In the genomic region with DNA sequence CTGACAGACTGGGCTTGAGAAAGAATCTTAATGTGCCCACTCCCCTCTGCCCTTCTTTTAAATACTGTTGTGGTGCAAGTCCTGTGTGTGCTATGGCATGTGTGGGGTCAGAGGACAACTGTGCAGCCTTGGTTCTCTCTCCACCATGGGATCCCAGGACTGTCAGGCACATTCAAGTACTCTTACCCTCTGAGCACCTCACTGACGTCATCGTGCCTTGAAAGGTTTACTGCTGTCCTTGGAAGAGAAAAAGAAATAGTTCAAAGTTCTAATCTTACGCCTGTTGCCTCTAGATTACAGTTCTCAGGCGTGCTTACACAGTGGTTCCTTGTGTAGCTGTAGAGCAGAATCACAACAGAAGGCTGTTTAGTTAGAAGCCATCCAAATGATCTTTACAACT, we compare ENCODE assay signal across 21 mouse cellular contexts. TPM values are rescaled to one million over a fixed set of nuclear protein-coding genes. Genes with fewer than 3 reads are reported as not detected.
DNase-seq lines count a peak whose midpoint lies in the region; ATAC-seq and TF ChIP-seq lines count a peak whose summit lies in the region.
"Had no signal": no experiment of that assay in that cellular context is flagged by ENCODE, and none has a peak within 500 bp of the region (broad histone marks: within the 10 kb centered on the region; RNA-seq: fewer than 3 reads in every experiment).

No protein-coding gene starts in this region.

- H3K4me1 ChIP-seq in kidney, embryonic 15.5 days: no peaks in the 10 kb centered on the region
- no peaks in the 10 kb centered on the region for H3K4me1 ChIP-seq in intestine, embryonic 15.5 days (replicated peaks)
- H3K4me1 ChIP-seq in intestine, postnatal 0 days (replicated peaks; ENCODE audit: control insufficient read depth, insufficient read depth, low read length): 0 out of 2 replicates have a peak, but pooled peaks cover 5% of the 10 kb centered on the region
- H3K4me1 ChIP-seq: embryonic facial prominence, embryonic 13.5 days; forebrain, embryonic 12.5 days; heart, embryonic 10.5 days; hindbrain, embryonic 13.5 days had no signal

- H3K9me3 ChIP-seq in kidney, embryonic 15.5 days (replicated peaks): no peaks in the 10 kb centered on the region
- no peaks in the 10 kb centered on the region for H3K9me3 ChIP-seq in intestine, embryonic 15.5 days
- H3K9me3 ChIP-seq in intestine, postnatal 0 days (ENCODE audit: control insufficient read depth): no peaks in the 10 kb centered on the region
- H3K9me3 ChIP-seq: embryonic facial prominence, embryonic 13.5 days; forebrain, embryonic 12.5 days; heart, embryonic 10.5 days; hindbrain, embryonic 13.5 days had no signal

- TF ChIP-seq CTCF in intestine, postnatal 0 days (IDR thresholded peaks at IDR 0.05; ENCODE audit: low read depth): no peak

- peaks cover 100% of the 10 kb centered on the region for H3K36me3 ChIP-seq in kidney, embryonic 15.5 days
- peaks cover 60% of the 10 kb centered on the region for H3K36me3 ChIP-seq in intestine, embryonic 15.5 days
- H3K36me3 ChIP-seq in intestine, postnatal 0 days (ENCODE audit: control insufficient read depth, insufficient read depth): peaks cover 93% of the 10 kb centered on the region

- H3K27me3 ChIP-seq in kidney, embryonic 15.5 days: no peaks in the 10 kb centered on the region
- no peaks in the 10 kb centered on the region for H3K27me3 ChIP-seq in intestine, embryonic 15.5 days (replicated peaks)
- no peaks in the 10 kb centered on the region for H3K27me3 ChIP-seq in intestine, postnatal 0 days (replicated peaks; ENCODE audit: control insufficient read depth, insufficient read depth, low read length)
- H3K27me3 ChIP-seq: embryonic facial prominence, embryonic 13.5 days; forebrain, embryonic 12.5 days; hindbrain, embryonic 13.5 days had no signal

- no peak overlapping the region for H3K27ac ChIP-seq in kidney, embryonic 15.5 days
- no peak overlapping the region for H3K27ac ChIP-seq in intestine, embryonic 15.5 days
- H3K27ac ChIP-seq in intestine, postnatal 0 days (ENCODE audit: low read depth, low read length): peak overlapping the region; percentile 73
- H3K27ac ChIP-seq: embryonic facial prominence, embryonic 13.5 days; forebrain, embryonic 12.5 days; heart, embryonic 10.5 days; hindbrain, embryonic 13.5 days; hindbrain, postnatal 0 days had no signal

- WGBS in kidney, embryonic 15.5 days: 68% methylated on average over 4 of the region's 4 CpGs
- 60% methylated on average over 4 of the region's 4 CpGs for WGBS in intestine, embryonic 15.5 days
- 41% methylated on average over 4 of the region's 4 CpGs for WGBS in intestine, postnatal 0 days

- H3K4me3 ChIP-seq in kidney, embryonic 15.5 days (replicated peaks): no peak overlapping the region
- no peak overlapping the region for H3K4me3 ChIP-seq in intestine, embryonic 15.5 days (replicated peaks)
- no peak overlapping the region for H3K4me3 ChIP-seq in intestine, postnatal 0 days (ENCODE audit: low read depth, low read length)
- H3K4me3 ChIP-seq: embryonic facial prominence, embryonic 13.5 days; forebrain, embryonic 12.5 days; heart, embryonic 10.5 days; hindbrain, embryonic 13.5 days had no signal

- ATAC-seq in kidney, embryonic 15.5 days (replicated peaks; ENCODE audit: low FRiP score): no peak
- peak; percentile 92 for ATAC-seq in intestine, embryonic 15.5 days
- peak; percentile 89 for ATAC-seq in intestine, postnatal 0 days
- ATAC-seq: forebrain, embryonic 16.5 days; hindbrain, postnatal 0 days had no signal

- no peak overlapping the region for H3K4me2 ChIP-seq in kidney, embryonic 15.5 days
- H3K4me2 ChIP-seq in intestine, embryonic 15.5 days (replicated peaks): no peak overlapping the region
- H3K4me2 ChIP-seq in intestine, postnatal 0 days (replicated peaks; ENCODE audit: low read depth): no peak overlapping the region
- H3K4me2 ChIP-seq: embryonic facial prominence, embryonic 13.5 days; forebrain, embryonic 12.5 days; hindbrain, embryonic 13.5 days had no signal

- intact Hi-C loops in left cerebral cortex, postnatal 36 days (cut with DNase I): no loop called here

- DNase-seq in kidney, adult 9 months: peak; percentile 30
- DNase-seq in frontal cortex, postnatal 14 days (ENCODE audit: low spot score in 2 of 2): no peak
- no peak for DNase-seq in left cerebral cortex, postnatal 36 days (ENCODE audit: low spot score in 2 of 2)
- DNase-seq: adrenal gland, postnatal 10 days; cerebellum, adult 18-20 months; cerebellum, adult 9-11 months; cerebellum, postnatal 36 days; gastrocnemius, postnatal 36 days; heart, adult 11 months; heart, postnatal 10 days had no signal

- H3K9ac ChIP-seq in kidney, embryonic 15.5 days: no peak overlapping the region
- H3K9ac ChIP-seq in intestine, embryonic 15.5 days: no peak overlapping the region
- no peak overlapping the region for H3K9ac ChIP-seq in intestine, postnatal 0 days (ENCODE audit: low read depth, low read length)
- H3K9ac ChIP-seq: embryonic facial prominence, embryonic 13.5 days; forebrain, embryonic 12.5 days; hindbrain, embryonic 13.5 days had no signal

RNA-seq across cellular contexts. Expression of gene Cdc25a, which starts 10.9 kb away (rescaled TPM):
- polyA plus RNA-seq in kidney, embryonic 15.5 days (2015; fragmentation: Nextera tagmentation; extraction: Ambion mirVana): 26.3 and 29.5 TPM in 2 replicates
- 32.1 and 32.5 TPM in 2 replicates for polyA plus RNA-seq in intestine, embryonic 15.5 days (2015; fragmentation: Nextera tagmentation; extraction: Ambion mirVana)
- 21.3 and 25.9 TPM in 2 replicates for polyA plus RNA-seq in intestine, postnatal 0 days (2015; fragmentation: Nextera tagmentation; extraction: Ambion mirVana)
- total RNA-seq in left cerebral cortex, postnatal 36 days (2021): 1 to 10 TPM; 4.6 to 5.0 TPM

RNA-seq across cellular contexts. Expression of gene Camp, which starts 36.8 kb away (rescaled TPM):
- polyA plus RNA-seq in kidney, embryonic 15.5 days (2015; fragmentation: Nextera tagmentation; extraction: Ambion mirVana): 3.1 and 4.5 TPM in 2 replicates
- polyA plus RNA-seq in intestine, embryonic 15.5 days (2015; fragmentation: Nextera tagmentation; extraction: Ambion mirVana): 2.9 and 5.3 TPM in 2 replicates
- 1.3 TPM in 2 replicates for polyA plus RNA-seq in intestine, postnatal 0 days (2015; fragmentation: Nextera tagmentation; extraction: Ambion mirVana)
- not detected for total RNA-seq in left cerebral cortex, postnatal 36 days (2021)
- total RNA-seq: ES-E14; gastrocnemius, adult 8-10 months; gastrocnemius, postnatal 36 days had no signal
- polyA plus RNA-seq: forebrain, embryonic 16.5 days; heart, embryonic 10.5 days had no signal

RNA-seq across cellular contexts. Expression of gene Map4, which starts 45.0 kb away (rescaled TPM):
- polyA plus RNA-seq in kidney, embryonic 15.5 days (2015; fragmentation: Nextera tagmentation; extraction: Ambion mirVana): 56.2 and 62.0 TPM in 2 replicates
- polyA plus RNA-seq in intestine, embryonic 15.5 days (2015; fragmentation: Nextera tagmentation; extraction: Ambion mirVana): 53.0 and 54.4 TPM in 2 replicates
- 26.0 and 28.4 TPM in 2 replicates for polyA plus RNA-seq in intestine, postnatal 0 days (2015; fragmentation: Nextera tagmentation; extraction: Ambion mirVana)
- 100 to 1,000 TPM; 353 to 398 TPM for total RNA-seq in left cerebral cortex, postnatal 36 days (2021)

RNA-seq across cellular contexts. Expression of gene Nme6, which starts 53.7 kb away (rescaled TPM):
- polyA plus RNA-seq in kidney, embryonic 15.5 days (2015; fragmentation: Nextera tagmentation; extraction: Ambion mirVana): 70.2 and 78.4 TPM in 2 replicates
- 88.4 and 96.6 TPM in 2 replicates for polyA plus RNA-seq in intestine, embryonic 15.5 days (2015; fragmentation: Nextera tagmentation; extraction: Ambion mirVana)
- polyA plus RNA-seq in intestine, postnatal 0 days (2015; fragmentation: Nextera tagmentation; extraction: Ambion mirVana): 54.6 and 58.0 TPM in 2 replicates
- total RNA-seq in left cerebral cortex, postnatal 36 days (2021): 1 to 10 TPM; 8.0 to 9.5 TPM
